Mouse (Mus musculus) liver, adult 2 months (tissue): ENCODE results near the gene Car6. TPM values are rescaled to one million over a fixed set of nuclear protein-coding genes. Genes with fewer than 3 reads are reported as not detected.

Source experiments
- DNase-seq: peaks from one replicate; pipeline ENCODE4 v3.0.0-alpha.2; 2011; ENCODE audit warnings: low read depth, low spot score; ENCODE audit errors: extremely low read depth
- H3K27ac ChIP-seq: fragments of 200-500 bp; replicated peaks from 2 replicates; pipeline ENCODE4 v1.5.1; 2012; ENCODE audit warnings: low read depth, mild to moderate bottlenecking, control low read depth, inconsistent platforms, low read length; ENCODE audit not compliant: insufficient read depth
- H3K27me3 ChIP-seq: fragments of 200-500 bp; 2 replicates; pipeline ENCODE4 v1.6.1; 2012; ENCODE audit warnings: mild to moderate bottlenecking, moderate library complexity, low read length, inconsistent platforms; ENCODE audit not compliant: control insufficient read depth, insufficient read depth
- H3K36me3 ChIP-seq: fragments of 200-500 bp; 2 replicates; pipeline ENCODE4 v1.6.1; 2012; ENCODE audit warnings: low read length, inconsistent platforms; ENCODE audit not compliant: control insufficient read depth, insufficient read depth
- H3K4me1 ChIP-seq: fragments of 200-500 bp; 2 replicates; pipeline ENCODE4 v1.6.1; 2011; ENCODE audit warnings: low read length; ENCODE audit not compliant: control insufficient read depth, insufficient read depth
- H3K4me3 ChIP-seq: fragments of 200-500 bp; 2 replicates; pipeline ENCODE4 v1.5.1; 2011; ENCODE audit warnings: low read depth, mild to moderate bottlenecking, control low read depth, low read length, moderate library complexity; ENCODE audit not compliant: insufficient read depth
- H3K79me2 ChIP-seq: fragments of 200-500 bp; 2 replicates; pipeline ENCODE4 v1.6.1; 2012; ENCODE audit warnings: inconsistent platforms, mild to moderate bottlenecking, low read length, moderate library complexity; ENCODE audit not compliant: control insufficient read depth, insufficient read depth
- H3K9ac ChIP-seq: fragments of 200-500 bp; 2 replicates; pipeline ENCODE4 v1.6.1; 2012; ENCODE audit warnings: low read depth, mild to moderate bottlenecking, control low read depth, inconsistent platforms, low read length
- CTCF ChIP-seq: fragments of 200-500 bp; IDR thresholded peaks from 2 replicates; pipeline ENCODE4 v1.5.1; 2011; ENCODE audit warnings: low read depth, low read length, control low read depth
- POLR2A ChIP-seq: fragments of 200-500 bp; IDR thresholded peaks from 2 replicates; pipeline ENCODE4 v1.6.1; 2011; ENCODE audit warnings: low read length, control low read depth; ENCODE audit not compliant: insufficient read depth; ENCODE audit errors: extremely low read depth
- WGBS: fragments of 180-500 bp; shearing (Covaris S2); methylation state at CpG from one replicate; pipeline ENCODE4 v1.1.7; 2018; 5-methylcytosine and 5-hydroxymethylcytosine counted together
- polyA plus RNA-seq: library from polyadenylated mRNA; depleted of rRNA; stranded (reverse); fragments of >200 nt; gene quantifications from 2 replicates; pipeline ENCODE4 v1.2.3, GENCODE M21; 2012
- total RNA-seq: library from RNA; depleted of rRNA; stranded (reverse); fragments of >200 nt; gene quantifications from 2 replicates; pipeline ENCODE4 v1.2.3, GENCODE M21; 2014

Car6 gene
- total and polyA plus RNA-seq, 2 experiments: not detected

DNA sequence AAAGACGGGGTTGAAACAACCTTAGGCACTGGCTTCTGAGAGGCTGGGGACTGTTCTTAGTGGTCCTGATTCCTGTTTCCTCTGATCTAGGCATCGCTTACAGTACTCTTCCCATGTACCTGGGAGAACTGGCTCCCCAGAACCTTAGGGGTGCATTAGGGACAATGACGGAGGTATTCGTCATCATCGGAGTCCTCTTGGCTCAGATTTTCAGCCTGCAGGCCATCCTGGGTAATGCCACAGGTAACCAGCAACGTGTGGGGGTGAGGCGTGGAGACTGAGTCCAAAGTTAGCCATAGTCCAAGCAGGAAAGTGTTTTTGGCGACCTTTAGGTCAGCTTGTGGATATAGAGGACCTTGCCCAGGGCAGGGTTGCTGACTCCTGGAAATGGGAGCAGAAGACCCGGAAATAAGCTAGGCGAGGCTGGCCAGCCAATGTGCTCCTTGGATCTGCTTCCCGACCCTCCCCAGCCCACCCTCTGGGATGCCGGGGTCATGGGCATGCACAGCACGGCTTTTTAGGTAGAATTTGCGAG is 43.7 kb downstream of the Car6 start:
- H3K4me1 ChIP-seq: no peaks in the 10 kb centered on the region
- no peak overlapping the region for H3K27ac ChIP-seq
- no peaks in the 10 kb centered on the region for H3K27me3 ChIP-seq
- H3K79me2 ChIP-seq: no peaks in the 10 kb centered on the region
- WGBS: 53% methylated on average over 14 of the region's 14 CpGs
- no peaks in the 10 kb centered on the region for H3K36me3 ChIP-seq
- no peak for TF ChIP-seq CTCF
- TF ChIP-seq POLR2A: no peak
- DNase-seq: no peak
- no peak overlapping the region for H3K4me3 ChIP-seq
- H3K9ac ChIP-seq: no peak overlapping the region

DNA sequence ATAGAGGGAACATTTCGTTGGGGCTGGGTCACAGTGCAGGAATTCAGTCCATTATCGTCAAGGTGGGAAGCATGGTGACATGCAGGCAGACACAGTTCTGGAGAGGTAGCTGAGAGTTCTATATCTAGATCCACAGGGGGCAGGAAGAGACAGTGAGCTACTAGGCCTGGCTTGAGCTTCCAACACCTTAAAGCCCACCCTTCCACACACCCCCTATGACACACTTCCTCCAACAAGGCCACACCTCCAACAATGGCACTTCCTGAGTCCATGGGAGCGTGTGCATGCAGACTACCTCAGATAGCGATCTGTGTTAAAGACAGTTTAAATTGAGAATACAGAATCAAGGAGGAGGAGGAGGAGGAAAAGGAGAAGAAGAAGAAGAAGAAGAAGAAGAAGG is 45.4 kb downstream of the Car6 start:
- Histone ChIP-seq H3K4me1 (no peaks in the 10 kb centered on the region), H3K36me3 (no peaks in the 10 kb centered on the region), H3K4me3 (no peak overlapping the region), H3K27me3 (no peaks in the 10 kb centered on the region), H3K9ac (no peak overlapping the region), H3K27ac (no peak overlapping the region), H3K79me2 (no peaks in the 10 kb centered on the region)
- no peak for DNase-seq
- WGBS: 86% methylated on average over 4 of the region's 4 CpGs
- TF ChIP-seq CTCF (no peak), POLR2A (no peak)

DNA sequence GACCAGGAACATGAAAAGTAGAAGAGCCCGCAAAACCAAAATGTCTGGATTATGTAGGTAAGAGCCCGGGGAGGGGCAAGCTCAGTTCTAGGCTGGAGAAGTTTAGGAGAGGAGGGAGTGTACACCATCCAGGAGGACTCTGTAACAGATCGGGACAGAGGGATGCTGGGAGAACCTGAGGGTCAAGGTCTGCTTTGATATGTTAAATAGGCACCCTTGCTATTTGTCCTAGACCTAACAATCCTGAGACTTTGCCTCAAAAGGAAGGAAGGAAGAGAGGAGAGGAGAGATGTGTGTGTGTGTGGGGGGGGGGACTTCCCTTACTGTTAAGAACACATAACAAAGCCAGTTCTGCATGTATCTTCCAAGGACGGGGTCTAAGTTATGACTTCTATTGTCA is 45.8 kb downstream of the Car6 start:
- no peaks in the 10 kb centered on the region for H3K79me2 ChIP-seq
- H3K36me3 ChIP-seq: no peaks in the 10 kb centered on the region
- TF ChIP-seq CTCF (no peak), POLR2A (no peak)
- no peak overlapping the region for H3K9ac ChIP-seq
- no peak for DNase-seq
- 82% methylated on average over 4 of the region's 4 CpGs for WGBS
- H3K4me1 ChIP-seq: no peaks in the 10 kb centered on the region
- no peak overlapping the region for H3K4me3 ChIP-seq
- no peak overlapping the region for H3K27ac ChIP-seq
- H3K27me3 ChIP-seq: no peaks in the 10 kb centered on the region

DNA sequence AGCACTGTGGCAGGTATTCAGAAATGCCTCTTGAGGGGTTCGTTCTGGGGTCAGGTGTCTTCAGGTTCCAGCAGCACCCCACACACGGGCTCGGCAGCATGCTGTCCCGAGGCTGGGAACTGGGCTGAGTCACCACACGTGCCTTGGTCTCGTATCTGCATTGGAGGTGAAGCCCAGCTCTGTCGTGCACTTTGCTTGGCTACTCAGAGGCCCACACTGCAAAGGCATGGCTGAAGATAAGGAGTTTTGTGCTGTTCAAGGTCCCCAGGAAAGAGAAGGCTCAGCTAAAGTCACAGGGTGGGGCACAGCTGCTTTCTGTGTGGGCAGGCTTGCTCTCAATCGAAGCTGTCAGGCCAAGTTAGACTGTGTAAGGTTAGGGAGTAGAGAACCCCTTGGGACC is 48.6 kb downstream of the Car6 start:
- no peak overlapping the region for H3K9ac ChIP-seq
- no peaks in the 10 kb centered on the region for H3K36me3 ChIP-seq
- no peak overlapping the region for H3K27ac ChIP-seq
- H3K4me3 ChIP-seq: no peak overlapping the region
- no peaks in the 10 kb centered on the region; the same call in 1 of the 2 replicates for H3K4me1 ChIP-seq
- TF ChIP-seq POLR2A (no peak), CTCF (no peak)
- no peak for DNase-seq
- H3K79me2 ChIP-seq: no peaks in the 10 kb centered on the region
- H3K27me3 ChIP-seq: no peaks in the 10 kb centered on the region
- WGBS: 84% methylated on average over 8 of the region's 8 CpGs

DNA sequence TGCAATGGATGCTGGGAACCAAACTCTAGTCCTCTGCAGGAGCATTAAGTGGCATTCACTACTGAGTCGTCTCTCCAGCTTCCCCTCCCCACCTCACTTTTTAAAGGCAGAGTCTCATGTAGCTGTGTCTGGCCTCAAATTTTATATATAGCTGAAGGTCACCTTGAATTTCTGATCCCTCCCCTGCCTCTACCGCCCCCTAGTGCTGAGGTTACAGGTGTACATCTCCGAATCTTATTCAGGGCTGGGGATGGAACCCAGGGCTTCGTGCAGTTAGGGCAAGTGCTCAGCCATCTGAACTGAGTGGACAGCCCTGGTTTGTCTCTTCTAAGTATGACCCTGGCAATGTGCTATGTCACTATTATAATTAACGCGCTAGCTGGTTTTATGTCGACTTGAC is 50.1 kb downstream of the Car6 start:
- H3K27me3 ChIP-seq: no peaks in the 10 kb centered on the region
- H3K4me1 ChIP-seq: no peaks in the 10 kb centered on the region; the same call in 1 of the 2 replicates
- H3K79me2 ChIP-seq: no peaks in the 10 kb centered on the region
- no peak for TF ChIP-seq POLR2A
- TF ChIP-seq CTCF: peak; percentile 42; the same call in 1 of the 2 replicates
- no peak overlapping the region for H3K9ac ChIP-seq
- H3K36me3 ChIP-seq: no peaks in the 10 kb centered on the region
- no peak overlapping the region for H3K27ac ChIP-seq
- no peak for DNase-seq
- 86% methylated on average over 7 of the region's 7 CpGs for WGBS
- H3K4me3 ChIP-seq: no peak overlapping the region

DNA sequence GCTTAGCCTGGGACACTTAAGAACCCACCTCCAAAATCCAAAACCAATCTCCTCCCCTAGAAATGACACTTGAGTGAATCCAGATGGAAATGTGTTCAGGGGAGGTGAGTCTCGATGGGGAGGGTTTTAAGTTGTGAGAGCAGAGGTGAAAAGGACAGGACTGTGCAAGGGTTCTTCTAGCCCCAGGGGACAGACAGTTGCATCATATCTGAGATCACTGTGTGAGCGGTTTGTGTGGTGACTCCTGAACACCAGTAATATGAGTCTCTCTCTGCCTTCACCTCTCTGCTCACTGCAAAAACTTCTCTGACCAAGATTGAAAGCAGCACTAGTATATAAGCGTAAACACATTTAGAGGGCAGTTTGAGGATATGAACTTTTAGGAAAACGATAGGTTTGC is 54.8 kb downstream of the Car6 start:
- DNase-seq: no peak
- TF ChIP-seq CTCF: no peak
- TF ChIP-seq POLR2A: no peak

More for the DNA sequence above, 54.8 kb downstream of the Car6 start:
- WGBS: 75% methylated on average over 4 of the region's 4 CpGs
- no peaks in the 10 kb centered on the region for H3K27me3 ChIP-seq
- H3K4me3 ChIP-seq: no peak overlapping the region
- no peaks in the 10 kb centered on the region; the same call in 1 of the 2 replicates for H3K4me1 ChIP-seq
- H3K79me2 ChIP-seq: no peaks in the 10 kb centered on the region
- H3K27ac ChIP-seq: no peak overlapping the region
- no peak overlapping the region for H3K9ac ChIP-seq
- no peaks in the 10 kb centered on the region for H3K36me3 ChIP-seq
